ENCODE assay signal across 20 mouse cellular contexts in the genomic region with DNA sequence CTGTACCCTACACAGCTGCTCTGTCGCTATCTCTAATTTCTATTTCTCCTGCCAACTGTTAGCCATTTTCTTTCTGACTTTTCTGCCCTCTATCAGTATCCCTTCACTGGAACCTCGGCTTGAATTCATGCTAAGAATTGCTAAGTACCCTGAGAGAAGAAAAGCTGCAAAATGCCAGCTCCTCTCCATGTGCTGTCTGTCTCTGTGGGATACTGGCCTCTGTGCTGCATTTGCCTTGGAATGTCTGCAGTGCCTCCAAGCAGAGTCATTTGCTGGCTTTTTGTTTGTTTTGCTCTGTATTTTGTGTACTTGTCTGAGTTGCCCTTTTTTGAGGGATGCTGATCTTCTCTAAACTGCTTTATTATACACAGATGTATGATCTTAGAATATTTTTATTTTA.
"Had no signal": no experiment of that assay in that cellular context is flagged by ENCODE, and none has a peak within 500 bp of the region (broad histone marks: within the 10 kb centered on the region; RNA-seq: fewer than 3 reads in every experiment).

No protein-coding gene starts in this region.

- DNase-seq: kidney, postnatal 25 days; layer of hippocampus, adult 9-11 months; liver, postnatal 0 days; lung, embryonic 14.5 days; retina, postnatal 1 day; right cerebral cortex, postnatal 25 days; spleen, adult 18-20 months; thymus, postnatal 25 days had no signal

- H3K4me2 ChIP-seq: limb, embryonic 12.5 days; limb, embryonic 15.5 days; liver, embryonic 11.5 days; lung, embryonic 14.5 days; midbrain, embryonic 13.5 days; neural tube, embryonic 13.5 days; stomach, embryonic 15.5 days had no signal

- ATAC-seq: liver, postnatal 0 days; lung, postnatal 0 days; midbrain, embryonic 13.5 days had no signal

- H3K4me3 ChIP-seq: layer of hippocampus, adult 2 months; limb, embryonic 12.5 days; limb, embryonic 15.5 days; midbrain, embryonic 13.5 days; myocyte; neural tube, embryonic 13.5 days; stomach, embryonic 15.5 days had no signal

- H3K36me3 ChIP-seq: limb, embryonic 12.5 days; limb, embryonic 15.5 days; midbrain, embryonic 13.5 days; neural tube, embryonic 13.5 days; stomach, embryonic 15.5 days had no signal

- H3K9ac ChIP-seq: limb, embryonic 12.5 days; limb, embryonic 15.5 days; liver, embryonic 14.5 days; liver, postnatal 0 days; lung, embryonic 14.5 days; midbrain, embryonic 13.5 days; neural tube, embryonic 13.5 days; stomach, embryonic 15.5 days had no signal

- H3K9me3 ChIP-seq: limb, embryonic 12.5 days; limb, embryonic 15.5 days; midbrain, embryonic 13.5 days; neural tube, embryonic 13.5 days; stomach, embryonic 15.5 days had no signal

- H3K4me1 ChIP-seq: limb, embryonic 12.5 days; limb, embryonic 15.5 days; midbrain, embryonic 13.5 days; neural tube, embryonic 13.5 days; stomach, embryonic 15.5 days had no signal

- H3K27ac ChIP-seq: kidney, postnatal 0 days; layer of hippocampus, adult 2 months; limb, embryonic 12.5 days; limb, embryonic 15.5 days; liver, embryonic 14.5 days; macrophage; midbrain, embryonic 13.5 days; neural tube, embryonic 13.5 days; stomach, embryonic 15.5 days had no signal

- H3K27me3 ChIP-seq: limb, embryonic 12.5 days; limb, embryonic 15.5 days; midbrain, embryonic 13.5 days; neural tube, embryonic 13.5 days; stomach, embryonic 15.5 days had no signal
